Mouse (Mus musculus) R1 (cell line): ENCODE results near the gene Lamtor5.
A peak's percentile ranks its signal among the peaks of the same experiment; 100 is the strongest.
"Not testable (repeated sequence)": the region's sequence is repeated elsewhere in the genome, so short reads cannot be mapped to it uniquely, and the experiment has no call there.

Experiments used
- DNase-seq: peaks from one replicate; pipeline ENCODE4 v3.0.0-alpha.2; 2018; ENCODE audit warnings: low read depth, low spot score

Lamtor5 gene

GRCm38 (mm10) chr3:107266814-107267345, 11.8 kb upstream of the Lamtor5 start:
- DNase-seq, result no peak

- DNase-seq, result no peak
Measured at GRCm38 (mm10) chr3:107272433-107272832, 6.2 kb upstream of the Lamtor5 start.

DNA sequence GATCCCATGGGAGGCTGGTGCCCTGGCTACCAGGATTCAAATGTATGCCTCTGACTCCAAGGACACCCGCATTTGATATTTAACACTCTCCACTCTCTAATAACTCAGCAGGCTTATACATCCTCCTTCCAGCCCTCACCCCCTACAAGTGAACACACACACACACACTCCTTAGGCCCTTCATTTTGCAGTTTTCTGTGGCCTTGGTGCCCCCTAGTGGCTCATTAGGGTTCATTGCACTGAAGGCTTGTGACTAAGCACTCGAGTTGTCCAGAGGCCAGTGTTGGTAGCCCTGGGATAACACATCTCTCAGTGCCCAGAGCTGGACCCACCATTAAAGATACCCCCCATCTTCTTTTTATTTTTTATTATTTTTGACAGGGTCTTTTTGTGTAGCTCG, 4.8 kb upstream of the Lamtor5 start:
- peak; percentile 63 for DNase-seq

DNA sequence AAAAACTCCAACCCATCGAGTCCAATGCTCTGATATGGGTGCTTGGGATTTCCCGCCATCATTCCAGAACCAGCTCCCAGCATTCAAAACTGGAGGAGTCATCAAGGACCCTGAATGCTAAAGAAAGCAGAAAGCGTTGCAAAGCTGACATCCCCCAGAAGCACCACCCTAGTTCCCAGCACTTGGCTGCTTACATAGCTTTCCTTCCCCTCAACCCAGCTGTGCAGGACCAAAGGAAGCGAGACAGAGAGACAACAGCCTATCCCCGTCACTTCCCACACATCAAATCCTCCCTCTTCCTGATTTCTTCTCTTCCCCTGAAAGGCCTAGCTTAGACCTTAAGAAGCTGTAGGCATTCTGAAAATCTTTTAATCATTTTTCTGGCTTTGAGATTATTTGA, 3.3 kb upstream of the Lamtor5 start:
- DNase-seq, result no peak

DNA sequence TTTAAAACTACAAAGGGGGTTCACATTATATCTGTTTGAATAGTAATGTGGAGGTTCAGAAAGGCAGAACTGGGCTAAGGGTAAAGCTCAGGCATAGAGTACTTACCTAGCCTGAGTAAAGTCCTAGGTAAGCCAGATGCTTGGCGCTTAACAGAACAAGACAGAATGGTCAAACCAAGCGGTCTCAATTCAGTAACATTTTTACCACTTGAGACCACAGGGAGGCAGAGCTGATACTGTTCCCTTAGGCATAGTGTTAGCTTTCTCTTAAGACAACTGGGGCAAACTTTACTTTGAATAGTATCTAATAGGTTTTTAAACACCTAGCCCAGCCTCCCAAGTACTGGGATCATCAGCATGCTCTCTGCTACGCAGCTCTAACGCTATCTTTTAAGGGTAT, 2.7 kb upstream of the Lamtor5 start:
- DNase-seq, result peak; percentile 32

DNA sequence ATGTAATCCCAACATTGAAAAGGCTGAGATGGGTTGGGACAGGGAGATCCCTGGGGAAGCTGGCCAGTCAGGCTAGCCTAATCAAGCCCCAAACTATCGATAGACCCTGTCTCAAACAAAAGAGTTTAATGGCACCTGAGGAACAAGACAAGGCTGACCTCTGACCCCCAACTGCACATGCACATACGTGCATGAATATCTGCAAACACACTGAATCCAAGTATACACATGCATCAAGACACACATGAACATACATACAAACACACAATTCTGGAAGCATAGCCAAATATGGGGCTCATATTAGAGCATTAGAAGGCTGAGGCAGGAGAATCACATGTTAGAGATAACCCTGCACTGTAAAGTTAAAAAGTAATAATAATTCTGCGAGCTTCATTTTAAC, 2.0 kb upstream of the Lamtor5 start:
- DNase-seq, result no peak

DNA sequence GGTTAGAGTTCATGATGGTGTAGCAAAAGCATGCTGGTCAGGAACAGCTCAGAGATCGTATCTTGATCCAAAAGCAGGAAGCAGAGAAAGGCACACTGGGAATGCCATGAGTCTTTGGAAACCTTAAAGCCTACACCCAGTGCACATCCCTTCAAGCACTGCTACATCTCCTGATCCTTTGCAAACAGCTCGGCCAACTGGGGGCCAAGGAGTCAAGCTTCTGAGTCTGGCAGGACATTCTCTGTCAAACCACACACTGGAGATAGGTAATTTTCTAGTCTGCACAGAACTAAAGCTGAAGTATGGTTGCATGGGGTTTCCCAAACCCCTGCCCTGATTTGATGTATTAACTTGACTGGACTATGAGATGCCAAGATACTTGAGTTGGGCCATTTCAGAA, 7.5 kb downstream of the Lamtor5 start:
- no peak for DNase-seq

GRCm38 (mm10) chr3:107287346-107287745, 8.7 kb downstream of the Lamtor5 start:
- no peak for DNase-seq

DNA sequence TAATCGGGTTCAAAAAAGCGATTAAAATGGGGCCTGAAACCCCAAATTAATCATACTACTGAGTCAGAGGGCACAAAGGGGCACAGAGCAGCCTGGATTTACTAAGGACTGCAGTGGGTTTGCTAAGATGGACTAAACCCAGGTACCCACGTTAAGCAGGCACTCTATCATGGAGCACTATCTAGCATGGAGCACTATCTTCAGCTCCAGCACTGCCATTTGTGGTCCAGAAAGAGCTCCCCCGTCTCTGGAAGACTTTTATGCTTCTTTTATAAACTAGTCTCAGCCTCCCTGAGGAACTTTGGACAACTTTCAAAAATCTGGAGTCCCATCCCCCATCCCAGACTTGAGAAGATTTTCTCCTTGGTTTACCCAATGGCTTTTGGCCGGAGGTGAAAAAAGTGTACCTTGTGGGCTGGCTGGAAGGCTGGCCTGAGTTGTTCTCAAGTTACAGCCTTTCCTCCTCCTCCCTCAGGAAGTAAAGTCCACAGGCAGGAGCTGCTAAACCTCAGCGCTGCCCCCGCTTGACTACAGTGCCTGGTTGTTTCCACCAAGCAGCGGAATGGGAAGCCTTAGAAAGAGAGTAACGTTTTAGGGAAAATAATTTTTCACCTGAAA, 12.2 kb downstream of the Lamtor5 start, which contains the start of gene Slc16a4:
TSS of gene Slc16a4 (plus strand) at position 467 of the 618 bp plus-strand sequence.
- DNase-seq, result peak; percentile 68

DNA sequence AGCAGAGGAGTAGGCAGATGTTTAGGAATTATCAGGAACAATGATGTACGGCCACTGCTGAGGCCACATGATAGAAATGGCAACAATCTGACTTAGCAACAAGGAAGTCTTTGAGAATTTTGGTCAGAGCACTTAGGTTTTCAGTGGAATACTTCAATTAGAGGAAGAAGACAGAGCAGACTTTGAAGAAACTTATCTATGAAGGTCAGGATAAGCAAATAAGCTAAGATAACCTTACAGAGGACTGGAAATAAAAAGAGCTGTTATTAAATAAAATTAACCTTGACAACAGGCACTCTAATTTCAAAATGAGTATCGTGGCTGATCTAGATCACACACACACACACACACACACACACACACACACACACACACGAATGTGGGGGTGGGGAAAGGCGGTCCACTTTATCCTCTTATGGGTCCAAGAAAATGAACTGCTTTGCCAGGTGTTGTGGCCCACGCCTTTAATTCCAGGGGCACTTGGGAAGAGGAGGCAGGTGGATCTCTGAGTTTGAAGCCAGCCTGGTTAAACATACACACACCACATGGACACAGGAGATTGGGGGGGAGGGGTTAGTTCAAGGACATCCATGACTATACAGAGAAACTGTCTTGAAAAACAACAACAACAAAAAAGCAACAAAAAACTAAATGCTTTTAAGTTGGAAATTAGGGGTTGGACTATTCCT, 17.2 kb downstream of the Lamtor5 start:
- no peak for DNase-seq

- DNase-seq, result not testable (repeated sequence)
Measured at GRCm38 (mm10) chr3:107296917-107297316, 18.3 kb downstream of the Lamtor5 start.

- DNase-seq, result no peak
Measured at GRCm38 (mm10) chr3:107317338-107317737, 38.7 kb downstream of the Lamtor5 start.

DNA sequence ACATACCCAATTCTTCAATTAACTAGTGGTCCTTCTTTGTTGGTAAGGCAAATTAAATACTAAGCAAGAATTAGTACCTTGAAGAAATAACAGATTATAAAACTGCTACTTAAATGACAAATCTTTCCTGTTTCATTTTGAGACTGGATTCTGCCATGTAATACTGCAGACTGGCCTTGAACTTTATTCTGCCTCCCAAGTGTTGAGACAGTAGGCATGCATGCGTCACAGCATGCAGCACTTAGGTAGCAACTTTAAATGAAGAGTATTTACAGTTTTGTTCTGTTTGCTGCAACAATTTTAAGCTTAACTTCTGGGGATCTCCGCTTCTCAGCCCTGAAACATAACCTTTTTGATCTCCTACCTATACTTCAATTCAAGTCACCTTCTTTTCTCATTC, 42.5 kb downstream of the Lamtor5 start:
- no peak for DNase-seq

DNA sequence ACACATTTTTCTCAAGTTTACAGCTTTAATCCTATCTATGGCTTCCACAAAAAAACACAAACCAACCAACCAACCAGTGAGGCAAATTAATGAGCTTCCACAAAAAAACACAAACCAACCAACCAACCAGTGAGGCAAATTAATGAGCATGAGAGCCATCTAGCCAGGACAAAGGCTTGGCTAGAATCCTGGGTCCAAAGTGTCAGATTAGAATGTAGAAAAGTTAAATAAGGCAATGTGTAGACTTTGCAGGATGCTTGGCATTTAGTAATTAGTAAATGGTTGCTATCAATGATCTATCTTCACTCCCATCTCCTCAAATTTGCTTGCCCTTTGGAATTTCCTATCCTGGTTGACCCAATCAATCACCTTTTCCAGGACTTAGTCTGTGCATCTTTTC, 43.1 kb downstream of the Lamtor5 start:
- no peak for DNase-seq

- no peak for DNase-seq
Measured at GRCm38 (mm10) chr3:107326442-107326841, 47.8 kb downstream of the Lamtor5 start.

DNA sequence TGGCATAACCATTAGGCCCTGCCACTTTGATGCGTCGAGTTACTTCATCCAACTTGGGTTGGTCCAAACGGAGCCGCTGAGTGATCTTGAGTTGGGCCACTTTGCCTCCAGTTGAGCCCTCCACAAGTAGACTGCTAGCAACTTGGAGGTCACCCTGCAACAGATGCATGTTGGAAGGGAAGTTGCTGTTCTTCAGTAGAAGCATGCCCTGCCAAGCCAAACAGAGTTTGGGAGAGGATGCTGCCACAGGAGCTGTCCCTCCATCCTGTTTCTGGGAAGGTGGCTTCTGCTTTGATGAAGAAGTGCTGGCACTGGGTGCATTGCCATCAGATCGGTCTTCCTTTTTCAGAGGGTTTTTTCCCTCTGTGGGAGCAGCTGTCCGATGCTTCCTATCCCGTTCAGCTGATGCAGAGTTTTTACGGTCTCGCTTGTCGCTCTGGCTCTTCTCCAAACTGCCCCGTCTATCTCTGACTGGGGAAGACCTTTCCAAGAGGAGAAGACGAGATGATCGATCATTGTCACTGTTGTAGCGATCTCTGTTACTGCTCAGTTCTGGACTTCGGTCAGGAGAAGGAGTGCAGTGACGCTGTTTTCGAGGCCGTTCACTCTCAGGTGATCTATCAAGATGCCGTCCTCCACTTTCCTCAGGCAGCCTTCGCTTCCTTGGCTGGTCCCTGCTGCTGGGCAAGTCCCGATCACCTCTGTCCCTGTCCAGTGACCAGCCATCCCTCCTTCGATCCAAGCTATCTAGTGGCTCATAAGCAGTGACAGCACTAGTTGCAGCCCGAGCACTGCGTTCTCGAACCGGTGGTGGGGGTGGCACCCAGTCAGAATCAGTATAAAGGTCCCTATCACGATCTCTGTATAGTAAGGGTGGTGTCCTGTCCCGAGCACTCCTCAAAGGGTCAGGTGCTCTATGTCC, 52.1 kb downstream of the Lamtor5 start:
- DNase-seq, result no peak

GRCm38 (mm10) chr3:107331746-107332126, 53.1 kb downstream of the Lamtor5 start:
- DNase-seq, result no peak

DNA sequence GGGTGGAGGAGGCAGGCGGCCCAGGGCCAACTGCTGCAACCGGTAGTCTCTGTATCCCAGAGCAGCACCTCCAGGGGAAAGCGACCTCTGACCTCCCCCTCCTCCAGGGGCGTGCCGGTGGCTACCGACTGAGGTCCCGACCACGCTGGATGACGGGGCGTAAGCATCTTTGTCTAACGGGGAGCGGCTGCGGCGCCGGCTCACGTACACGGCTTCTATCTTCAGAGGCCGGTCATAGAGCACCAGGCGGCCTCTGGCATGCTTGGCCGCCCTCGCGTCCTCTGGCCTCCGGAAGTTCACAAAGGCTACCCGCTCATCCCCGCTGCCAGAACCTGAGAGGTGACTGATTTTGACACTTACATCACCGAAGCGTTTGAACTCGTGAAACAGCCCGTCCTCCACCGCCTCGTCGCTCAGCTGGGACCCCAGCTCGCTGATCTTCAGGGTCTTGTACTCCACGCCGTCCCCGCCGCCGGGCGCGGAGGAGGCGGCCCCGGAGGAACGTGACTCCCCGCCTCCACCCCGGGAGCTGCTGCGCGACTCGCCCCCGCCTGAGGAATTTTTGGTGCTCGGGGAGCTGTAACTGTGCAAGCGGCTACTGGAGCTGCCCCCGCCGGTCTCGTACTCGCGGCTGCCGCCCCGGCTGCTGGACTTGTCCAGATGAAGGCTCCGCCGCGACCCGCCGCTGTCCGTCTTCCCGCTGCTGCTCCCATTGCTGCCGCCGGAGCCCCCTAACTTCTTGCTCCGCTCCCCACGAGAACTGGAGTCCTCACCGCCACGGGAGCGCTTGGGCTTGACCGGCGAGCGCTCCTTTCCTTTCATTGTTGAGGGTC, 53.7 kb downstream of the Lamtor5 start:
- peak; percentile 40 for DNase-seq

GRCm38 (mm10) chr3:107332960-107333380, 54.3 kb downstream of the Lamtor5 start:
- peak; percentile 100 for DNase-seq
